10 mouse cellular contexts compared by ENCODE assay signal in genomic region chr5:147323237-147323917, GRCm38 (mm10). TPM values are rescaled to one million over a fixed set of nuclear protein-coding genes. Genes with fewer than 3 reads are reported as not detected.
A peak's percentile ranks its signal among the peaks of the same experiment; 100 is the strongest.
DNase-seq lines count a peak whose midpoint lies in the region; ATAC-seq lines count a peak whose summit lies in the region.
"Had no signal": no experiment of that assay in that cellular context is flagged by ENCODE, and none has a peak within 500 bp of the region (broad histone marks: within the 10 kb centered on the region; RNA-seq: fewer than 3 reads in every experiment).

No protein-coding gene starts in this region.

- H3K4me1 ChIP-seq in stomach, embryonic 15.5 days: no peaks in the 10 kb centered on the region
- H3K4me1 ChIP-seq: embryonic facial prominence, embryonic 12.5 days; neural tube, embryonic 13.5 days had no signal

- no peaks in the 10 kb centered on the region for H3K9me3 ChIP-seq in stomach, embryonic 15.5 days
- H3K9me3 ChIP-seq: embryonic facial prominence, embryonic 12.5 days had no signal

- no peak overlapping the region for H3K4me2 ChIP-seq in stomach, embryonic 15.5 days
- H3K4me2 ChIP-seq: embryonic facial prominence, embryonic 12.5 days; neural tube, embryonic 13.5 days had no signal

- peak; percentile 58 to 78 for DNase-seq in left cerebral cortex, adult 18-20 months (ENCODE audit: low spot score in 2 of 2)
- no peak for DNase-seq in left cerebral cortex, adult 8-10 months (ENCODE audit: low spot score in 2 of 2)
- DNase-seq in adrenal gland, postnatal 10 days: peak; percentile 87
- DNase-seq in embryo, embryonic 11 days: peak; percentile 73
- peak; percentile 82 for DNase-seq in heart, postnatal 4 days
- peak; percentile 39 to 51 for DNase-seq in layer of hippocampus, postnatal 36 days
- peak; percentile 71 for DNase-seq in mesoderm, embryonic 11.5 days (ENCODE audit: low read depth, low spot score)

- 12% methylated on average over 17 of the region's 17 CpGs for WGBS in stomach, embryonic 15.5 days

- H3K4me3 ChIP-seq in stomach, embryonic 15.5 days (replicated peaks): no peak overlapping the region
- H3K4me3 ChIP-seq: embryonic facial prominence, embryonic 12.5 days; neural tube, embryonic 13.5 days had no signal

- H3K27me3 ChIP-seq in stomach, embryonic 15.5 days (replicated peaks): peaks cover 20% of the 10 kb centered on the region

- H3K36me3 ChIP-seq in stomach, embryonic 15.5 days: no peaks in the 10 kb centered on the region
- H3K36me3 ChIP-seq: embryonic facial prominence, embryonic 12.5 days; neural tube, embryonic 13.5 days had no signal

- H3K27ac ChIP-seq in stomach, embryonic 15.5 days: no peak overlapping the region
- H3K27ac ChIP-seq: embryonic facial prominence, embryonic 12.5 days; neural tube, embryonic 13.5 days had no signal

- H3K9ac ChIP-seq in stomach, embryonic 15.5 days: no peak overlapping the region
- H3K9ac ChIP-seq: embryonic facial prominence, embryonic 12.5 days; neural tube, embryonic 13.5 days had no signal

- peak; percentile 14; the same call in 1 of the 2 replicates for ATAC-seq in stomach, embryonic 15.5 days (ENCODE audit: insufficient read depth, low FRiP score, low read depth)

RNA-seq across cellular contexts. Expression of gene Urad, which starts 1.1 kb away (rescaled TPM):
- total RNA-seq in left cerebral cortex, adult 18-20 months (2021): not detected
- not detected for total RNA-seq in left cerebral cortex, adult 8-10 months (2022)
- 10 to 100 TPM in 1 of 2 experiments, 1 to 10 TPM in 1; 6.1 to 14.8 TPM for total RNA-seq in adrenal gland, postnatal 10 days (2021)
- total RNA-seq in heart, postnatal 4 days (2021): not detected
- not detected for total RNA-seq in layer of hippocampus, postnatal 36 days (2021)
- polyA plus RNA-seq in stomach, embryonic 15.5 days (2015; fragmentation: Nextera tagmentation; extraction: Ambion mirVana): 0.41 and 0.71 TPM in 2 replicates
- polyA plus RNA-seq: embryonic facial prominence, embryonic 12.5 days; neural tube, embryonic 13.5 days had no signal

RNA-seq across cellular contexts. Expression of gene Cdx2, which starts 16.3 kb away (rescaled TPM):
- total RNA-seq in left cerebral cortex, adult 18-20 months (2021): not detected
- not detected for total RNA-seq in left cerebral cortex, adult 8-10 months (2022)
- total RNA-seq in adrenal gland, postnatal 10 days (2021): not detected
- not detected for total RNA-seq in heart, postnatal 4 days (2021)
- total RNA-seq in layer of hippocampus, postnatal 36 days (2021): not detected
- polyA plus RNA-seq in stomach, embryonic 15.5 days (2015; fragmentation: Nextera tagmentation; extraction: Ambion mirVana): 8.1 and 9.8 TPM in 2 replicates
- polyA plus RNA-seq: embryonic facial prominence, embryonic 12.5 days; neural tube, embryonic 13.5 days had no signal

RNA-seq across cellular contexts. Expression of gene Pdx1, which starts 53.6 kb away (rescaled TPM):
- not detected for total RNA-seq in left cerebral cortex, adult 18-20 months (2021)
- total RNA-seq in left cerebral cortex, adult 8-10 months (2022): not detected
- not detected for total RNA-seq in adrenal gland, postnatal 10 days (2021)
- total RNA-seq in heart, postnatal 4 days (2021): not detected
- total RNA-seq in layer of hippocampus, postnatal 36 days (2021): not detected
- 10.0 and 14.0 TPM in 2 replicates for polyA plus RNA-seq in stomach, embryonic 15.5 days (2015; fragmentation: Nextera tagmentation; extraction: Ambion mirVana)
- polyA plus RNA-seq: embryonic facial prominence, embryonic 12.5 days; neural tube, embryonic 13.5 days had no signal

Comparison
In these comparisons a context has a peak if more than half of its experiments do, and no peak if none do; other contexts are left out.
1. DNase-seq: peak in left cerebral cortex, adult 18-20 months (2 of 2), adrenal gland, postnatal 10 days (single experiment), embryo, embryonic 11 days (single experiment), heart, postnatal 4 days (single experiment), layer of hippocampus, postnatal 36 days (2 of 2) and mesoderm, embryonic 11.5 days (single experiment); none in left cerebral cortex, adult 8-10 months (0 of 2).
2. RNA of gene Urad, which starts 1.1 kb away (total RNA-seq): 6.1 to 14.8 TPM in adrenal gland, postnatal 10 days; not detected in left cerebral cortex, adult 18-20 months, not detected in left cerebral cortex, adult 8-10 months, not detected in heart, postnatal 4 days and not detected in layer of hippocampus, postnatal 36 days; every median in the first group is over 4 times any median in the second.